Mouse (Mus musculus) mouse trophoblast stem cell (cell line): ENCODE data around the gene Vrtn.

Source experiments
- in situ Hi-C, 2 experiments: fragments of 300-500 bp; cut with MseI, MboI; formaldehyde crosslinking; loops; 2 replicates in 1 of 2; 3 replicates in 1 of 2; pipeline ENCODE4 v1.15.1; 2025

The Vrtn gene

GRCm38 (mm10) chr12:84640654-84641053 is at the start of gene Vrtn:
Gene Vrtn, plus strand, starts transcription at chr12:84641019.
- in situ Hi-C loops, result no loop called here

GRCm38 (mm10) chr12:84598324-84598723 is 42.5 kb upstream of the Vrtn start:
- in situ Hi-C loops, result no loop called here

- in situ Hi-C loops, result no loop called here
Measured at GRCm38 (mm10) chr12:84604001-84604400, 36.8 kb upstream of the Vrtn start.

GRCm38 (mm10) chr12:84605860-84606259 is 35.0 kb upstream of the Vrtn start:
- in situ Hi-C loops, result no loop called here

- in situ Hi-C loops, result no loop called here
Measured at GRCm38 (mm10) chr12:84611718-84612117, 29.1 kb upstream of the Vrtn start.

GRCm38 (mm10) chr12:84612518-84612917 is 28.3 kb upstream of the Vrtn start:
- in situ Hi-C loops, result no loop called here

- in situ Hi-C loops, result no loop called here
Measured at GRCm38 (mm10) chr12:84614001-84614400, 26.8 kb upstream of the Vrtn start.

GRCm38 (mm10) chr12:84614524-84614923 is 26.3 kb upstream of the Vrtn start:
- in situ Hi-C loops, result no loop called here

GRCm38 (mm10) chr12:84616977-84617630 is 23.7 kb upstream of the Vrtn start, which contains the start of gene Abcd4:
Gene Abcd4, minus strand, starts transcription at chr12:84617413.
- in situ Hi-C loops, result no loop called here

- in situ Hi-C loops, result no loop called here
Measured at GRCm38 (mm10) chr12:84617663-84618062, 23.2 kb upstream of the Vrtn start.

GRCm38 (mm10) chr12:84620975-84621374 is 19.8 kb upstream of the Vrtn start:
- in situ Hi-C loops, result no loop called here

GRCm38 (mm10) chr12:84624601-84625000 is 16.2 kb upstream of the Vrtn start:
- in situ Hi-C loops, result no loop called here

GRCm38 (mm10) chr12:84625116-84625515 is 15.7 kb upstream of the Vrtn start:
- in situ Hi-C loops, result no loop called here

GRCm38 (mm10) chr12:84631867-84632266 is 9.0 kb upstream of the Vrtn start:
- in situ Hi-C loops, result no loop called here

GRCm38 (mm10) chr12:84640253-84640652 is 566 bp upstream of the Vrtn start:
- in situ Hi-C loops, result no loop called here

- in situ Hi-C loops, result no loop called here
Measured at GRCm38 (mm10) chr12:84650234-84650633, 9.4 kb downstream of the Vrtn start.

GRCm38 (mm10) chr12:84653912-84654311 is 13.1 kb downstream of the Vrtn start:
- in situ Hi-C loops, result no loop called here

GRCm38 (mm10) chr12:84670555-84670954 is 29.7 kb downstream of the Vrtn start:
- in situ Hi-C loops, result loop anchor here in 1 of 2 experiments (5.0 kb wide), 1 partner anchor 82 kb away; no protein-coding TSS in a partner anchor

GRCm38 (mm10) chr12:84671646-84672045 is 30.8 kb downstream of the Vrtn start:
- in situ Hi-C loops, result loop anchor here in 1 of 2 experiments (5.0 kb wide), 1 partner anchor 81 kb away; no protein-coding TSS in a partner anchor

- in situ Hi-C loops, result loop anchor here in 1 of 2 experiments (5.0 kb wide), 1 partner anchor 77 kb away; no protein-coding TSS in a partner anchor
Measured at GRCm38 (mm10) chr12:84674666-84675526, 34.1 kb downstream of the Vrtn start.

- in situ Hi-C loops, result no loop called here
Measured at GRCm38 (mm10) chr12:84676011-84676410, 35.2 kb downstream of the Vrtn start.

GRCm38 (mm10) chr12:84684569-84684968 is 43.8 kb downstream of the Vrtn start:
- in situ Hi-C loops, result no loop called here

- in situ Hi-C loops, result no loop called here
Measured at GRCm38 (mm10) chr12:84686176-84686575, 45.4 kb downstream of the Vrtn start.
